Mouse (Mus musculus) myocyte (in vitro differentiated cells): ENCODE results near the gene Sh3bp4.

ENCODE experiments used
- POLR2A ChIP-seq: IDR thresholded peaks from one replicate; pipeline ENCODE4 v1.6.1; 2011; ENCODE audit warnings: low read depth, mild to moderate bottlenecking, control low read depth, moderate library complexity; ENCODE audit not compliant: insufficient read length
- POLR2AphosphoS2 ChIP-seq: IDR thresholded peaks from one replicate; pipeline ENCODE4 v1.6.1; 2011; ENCODE audit warnings: low read depth, control low read depth; ENCODE audit not compliant: insufficient read length

- no peak for TF ChIP-seq POLR2A
- TF ChIP-seq POLR2AphosphoS2: no peak
Measured at GRCm38 (mm10) chr1:89121466-89121865, 51.3 kb downstream of the Sh3bp4 start.
